Mouse (Mus musculus): Measurements from ENCODE around the gene Flywch2.
A peak's percentile ranks its signal among the peaks of the same experiment; 100 is the strongest.
"Not testable (repeated sequence)": the region's sequence is repeated elsewhere in the genome, so short reads cannot be mapped to it uniquely, and the experiment has no call there.

Flywch2 gene

GRCm38 (mm10) chr17:23786510-23786931 is 640 bp upstream of the Flywch2 start:
- TF ChIP-seq CTCF (conservative IDR thresholded peaks at IDR 0.05; ENCODE audit: low read length) (no peak), NANOG (IDR thresholded peaks at IDR 0.05; ENCODE audit: borderline replicate concordance, low read length) (no peak), POU5F1 (IDR thresholded peaks at IDR 0.05; ENCODE audit: borderline replicate concordance, low read length) (no peak)
- H3K36me3 ChIP-seq (ENCODE audit: insufficient read depth, low read length), result no peaks in the 10 kb centered on the region

GRCm38 (mm10) chr17:23783352-23783751 is 2.5 kb downstream of the Flywch2 start:
- Histone ChIP-seq H3K27me3 (ENCODE audit: insufficient read depth, low read length) (peaks cover 9% of the 10 kb centered on the region), H3K9me3 (ENCODE audit: low read length) (no peaks in the 10 kb centered on the region), H3K36me3 (ENCODE audit: insufficient read depth, low read length) (no peaks in the 10 kb centered on the region), H3K4me1 (replicated peaks; ENCODE audit: low read depth, low read length) (peaks cover 38% of the 10 kb centered on the region), H3K4me3 (replicated peaks; ENCODE audit: low read length) (no peak overlapping the region)
- TF ChIP-seq POU5F1 (IDR thresholded peaks at IDR 0.05; ENCODE audit: borderline replicate concordance, low read length), result no peak
- no peak for TF ChIP-seq NANOG (IDR thresholded peaks at IDR 0.05; ENCODE audit: borderline replicate concordance, low read length)
- no peak for TF ChIP-seq CTCF (conservative IDR thresholded peaks at IDR 0.05; ENCODE audit: low read length)

More at GRCm38 (mm10) chr17:23786510-23786931, 640 bp upstream of the Flywch2 start:
- Histone ChIP-seq H3K4me1 (replicated peaks; ENCODE audit: low read depth, low read length) (peaks cover 49% of the 10 kb centered on the region), H3K27me3 (ENCODE audit: insufficient read depth, low read length) (peaks cover 21% of the 10 kb centered on the region), H3K9me3 (ENCODE audit: low read length) (no peaks in the 10 kb centered on the region), H3K4me3 (replicated peaks; ENCODE audit: low read length) (peak overlapping the region; percentile 82)

- H3K4me1 ChIP-seq (replicated peaks; ENCODE audit: low read depth, low read length), result peaks cover 16% of the 10 kb centered on the region
- H3K4me3 ChIP-seq (replicated peaks; ENCODE audit: low read length), result no peak overlapping the region
- no peaks in the 10 kb centered on the region; the same call in 1 of the 2 replicates for H3K27me3 ChIP-seq (ENCODE audit: insufficient read depth, low read length)
- no peaks in the 10 kb centered on the region for H3K9me3 ChIP-seq (ENCODE audit: low read length)
- no peaks in the 10 kb centered on the region for H3K36me3 ChIP-seq (ENCODE audit: insufficient read depth, low read length)
- no peak for TF ChIP-seq POU5F1 (IDR thresholded peaks at IDR 0.05; ENCODE audit: borderline replicate concordance, low read length)
- no peak for TF ChIP-seq NANOG (IDR thresholded peaks at IDR 0.05; ENCODE audit: borderline replicate concordance, low read length)
- TF ChIP-seq CTCF (conservative IDR thresholded peaks at IDR 0.05; ENCODE audit: low read length), result no peak
Observed at GRCm38 (mm10) chr17:23778447-23778846, 7.4 kb downstream of the Flywch2 start.

GRCm38 (mm10) chr17:23777141-23777540 is 8.7 kb downstream of the Flywch2 start:
- TF ChIP-seq CTCF (conservative IDR thresholded peaks at IDR 0.05; ENCODE audit: low read length) (no peak), POU5F1 (IDR thresholded peaks at IDR 0.05; ENCODE audit: borderline replicate concordance, low read length) (no peak), NANOG (IDR thresholded peaks at IDR 0.05; ENCODE audit: borderline replicate concordance, low read length) (no peak)

GRCm38 (mm10) chr17:23776216-23776615 is 9.7 kb downstream of the Flywch2 start:
- Histone ChIP-seq H3K4me3 (replicated peaks; ENCODE audit: low read length) (no peak overlapping the region), H3K9me3 (ENCODE audit: low read length) (no peaks in the 10 kb centered on the region), H3K4me1 (replicated peaks; ENCODE audit: low read depth, low read length) (peaks cover 16% of the 10 kb centered on the region), H3K36me3 (ENCODE audit: insufficient read depth, low read length) (no peaks in the 10 kb centered on the region), H3K27me3 (ENCODE audit: insufficient read depth, low read length) (no peaks in the 10 kb centered on the region; the same call in 1 of the 2 replicates)
- TF ChIP-seq POU5F1 (IDR thresholded peaks at IDR 0.05; ENCODE audit: borderline replicate concordance, low read length), result no peak
- no peak for TF ChIP-seq NANOG (IDR thresholded peaks at IDR 0.05; ENCODE audit: borderline replicate concordance, low read length)
- no peak for TF ChIP-seq CTCF (conservative IDR thresholded peaks at IDR 0.05; ENCODE audit: low read length)

More at GRCm38 (mm10) chr17:23777141-23777540, 8.7 kb downstream of the Flywch2 start:
- no peak overlapping the region for H3K4me3 ChIP-seq (replicated peaks; ENCODE audit: low read length)
- H3K36me3 ChIP-seq (ENCODE audit: insufficient read depth, low read length), result no peaks in the 10 kb centered on the region
- peaks cover 16% of the 10 kb centered on the region for H3K4me1 ChIP-seq (replicated peaks; ENCODE audit: low read depth, low read length)
- H3K27me3 ChIP-seq (ENCODE audit: insufficient read depth, low read length), result no peaks in the 10 kb centered on the region; the same call in 1 of the 2 replicates
- H3K9me3 ChIP-seq (ENCODE audit: low read length), result no peaks in the 10 kb centered on the region

GRCm38 (mm10) chr17:23774090-23774489 is 11.8 kb downstream of the Flywch2 start:
- peak; percentile 36 for TF ChIP-seq CTCF (conservative IDR thresholded peaks at IDR 0.05; ENCODE audit: low read length)
- TF ChIP-seq NANOG (IDR thresholded peaks at IDR 0.05; ENCODE audit: borderline replicate concordance, low read length), result no peak
- Histone ChIP-seq H3K9me3 (ENCODE audit: low read length) (no peaks in the 10 kb centered on the region), H3K36me3 (ENCODE audit: insufficient read depth, low read length) (no peaks in the 10 kb centered on the region)

GRCm38 (mm10) chr17:23773676-23774075 is 12.2 kb downstream of the Flywch2 start:
- 0 out of 2 replicates have a peak, but pooled peaks cover 1% of the 10 kb centered on the region for H3K36me3 ChIP-seq (ENCODE audit: insufficient read depth, low read length)
- no peaks in the 10 kb centered on the region for H3K9me3 ChIP-seq (ENCODE audit: low read length)
- H3K4me3 ChIP-seq (replicated peaks; ENCODE audit: low read length), result no peak overlapping the region
- peaks cover 15% of the 10 kb centered on the region for H3K4me1 ChIP-seq (replicated peaks; ENCODE audit: low read depth, low read length)
- H3K27me3 ChIP-seq (ENCODE audit: insufficient read depth, low read length), result peaks cover 10% of the 10 kb centered on the region
- no peak for TF ChIP-seq CTCF (conservative IDR thresholded peaks at IDR 0.05; ENCODE audit: low read length)
- no peak for TF ChIP-seq NANOG (IDR thresholded peaks at IDR 0.05; ENCODE audit: borderline replicate concordance, low read length)
- TF ChIP-seq POU5F1 (IDR thresholded peaks at IDR 0.05; ENCODE audit: borderline replicate concordance, low read length), result no peak

More at GRCm38 (mm10) chr17:23774090-23774489, 11.8 kb downstream of the Flywch2 start:
- no peak overlapping the region for H3K4me3 ChIP-seq (replicated peaks; ENCODE audit: low read length)
- peaks cover 19% of the 10 kb centered on the region for H3K4me1 ChIP-seq (replicated peaks; ENCODE audit: low read depth, low read length)
- peaks cover 10% of the 10 kb centered on the region for H3K27me3 ChIP-seq (ENCODE audit: insufficient read depth, low read length)

GRCm38 (mm10) chr17:23772219-23772556 is 13.7 kb downstream of the Flywch2 start:
- peaks cover 10% of the 10 kb centered on the region for H3K27me3 ChIP-seq (ENCODE audit: insufficient read depth, low read length)
- not testable (repeated sequence) for H3K9me3 ChIP-seq (ENCODE audit: low read length); H3K4me3 ChIP-seq (replicated peaks; ENCODE audit: low read length); H3K36me3 ChIP-seq (ENCODE audit: insufficient read depth, low read length)
- peaks cover 12% of the 10 kb centered on the region for H3K4me1 ChIP-seq (replicated peaks; ENCODE audit: low read depth, low read length)

All from E14TG2a.4 (cell line).